Mouse (Mus musculus) brain, adult 10 weeks (tissue): ENCODE measurements around the gene Pex12. TPM values are rescaled to one million over a fixed set of nuclear protein-coding genes. Genes with fewer than 3 reads are reported as not detected.

Experiments
- polyA plus RNA-seq: library from polyadenylated mRNA; stranded (reverse); fragments of 350-450 nt; fragmentation: Illumina TruSeq; extraction: RNeasy Lipid Tissue Mini Kit (QIAGEN cat#74804); gene quantifications from one replicate; pipeline ENCODE4 v1.2.3, GENCODE M21; 2015; ENCODE audit warnings: low read depth, low replicate concordance

The Pex12 gene
- 8.5 TPM for polyA plus RNA-seq

DNA sequence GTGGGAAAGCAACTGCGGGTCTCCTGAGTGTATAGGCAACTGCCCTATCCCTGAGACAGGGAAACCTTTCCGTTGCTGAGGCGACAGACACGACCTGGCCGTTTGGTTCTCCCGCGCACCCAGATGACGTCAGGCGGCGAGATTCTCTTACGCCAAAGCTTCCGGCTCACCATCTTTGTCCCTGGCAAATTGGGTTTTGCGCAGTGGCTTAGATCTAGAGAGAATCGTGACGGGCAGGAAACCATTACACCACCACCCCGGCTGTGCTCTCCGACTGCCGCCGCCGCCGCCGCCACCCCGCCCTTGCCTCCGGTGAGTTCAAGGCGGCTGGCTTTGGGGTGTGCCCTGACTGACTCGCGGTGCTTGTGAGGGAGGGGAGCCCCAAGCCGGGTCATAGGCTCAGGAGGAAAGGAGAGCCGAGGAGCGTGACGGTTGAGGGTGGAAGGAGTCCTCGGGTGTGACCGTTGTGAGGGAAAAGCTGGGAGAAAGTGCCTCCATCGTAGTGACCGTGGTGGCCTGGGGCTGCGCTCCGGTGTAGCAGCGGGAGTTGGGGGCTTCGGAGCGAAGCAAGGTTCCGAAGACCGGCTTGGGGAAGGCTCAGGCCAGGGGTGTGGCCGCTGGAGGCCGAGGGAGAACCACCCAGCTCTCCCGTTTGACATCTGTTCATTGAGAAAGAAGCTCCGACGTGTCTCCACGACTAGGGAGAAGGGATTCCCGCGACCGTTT, at the start of gene Pex12:
Pex12 (minus strand) TSS at position 61 of the 726 bp plus-strand sequence.

DNA sequence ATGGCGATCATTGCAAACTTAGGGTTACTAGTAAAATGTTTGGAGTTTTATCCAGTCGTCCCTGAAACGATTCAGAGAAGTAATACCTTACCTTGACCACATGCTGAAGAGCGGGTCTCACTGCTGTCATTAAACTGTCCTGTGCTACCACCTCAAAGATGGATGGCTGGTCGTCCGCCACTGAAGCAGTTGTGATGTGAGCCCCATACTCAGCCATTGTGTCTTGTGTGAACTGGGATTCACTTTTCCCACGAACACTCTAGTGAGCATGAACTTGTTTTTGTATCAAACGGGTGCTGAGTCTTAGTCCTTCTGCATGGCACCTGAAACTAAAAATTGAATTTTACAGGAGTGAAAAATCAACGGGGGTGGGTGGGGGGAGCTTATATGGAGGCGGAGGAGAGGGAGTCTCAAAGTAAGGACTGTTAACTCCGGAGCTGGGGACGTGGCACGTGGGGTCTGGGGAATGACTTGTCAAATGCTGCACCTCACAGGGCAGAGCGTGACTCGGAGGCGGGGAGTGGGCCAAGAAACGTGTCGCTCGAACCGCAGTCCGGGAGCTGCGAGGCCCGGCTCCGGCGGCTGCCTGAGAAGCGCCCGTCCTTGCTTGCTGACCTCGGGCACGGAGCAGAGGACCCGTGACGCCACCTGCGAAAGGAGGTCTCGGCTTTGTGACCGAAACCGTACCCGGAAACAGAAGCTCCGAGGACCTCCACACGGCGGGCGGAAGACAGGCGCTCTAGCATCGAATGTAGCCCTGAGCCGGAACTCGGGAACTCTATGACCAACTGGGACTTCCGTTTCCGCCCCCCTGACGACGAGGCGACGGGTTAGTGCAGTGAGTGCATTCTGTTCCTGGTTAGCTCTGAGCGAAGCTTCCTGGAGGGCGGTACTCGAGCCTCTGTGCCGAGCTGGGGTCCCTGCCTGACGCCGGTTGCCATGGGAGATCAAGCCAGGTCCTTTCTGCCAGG, 3.9 kb downstream of the Pex12 start, which contains the start of gene Ap2b1:
Ap2b1 (plus strand) TSS at position 800 of the 971 bp plus-strand sequence.

DNA sequence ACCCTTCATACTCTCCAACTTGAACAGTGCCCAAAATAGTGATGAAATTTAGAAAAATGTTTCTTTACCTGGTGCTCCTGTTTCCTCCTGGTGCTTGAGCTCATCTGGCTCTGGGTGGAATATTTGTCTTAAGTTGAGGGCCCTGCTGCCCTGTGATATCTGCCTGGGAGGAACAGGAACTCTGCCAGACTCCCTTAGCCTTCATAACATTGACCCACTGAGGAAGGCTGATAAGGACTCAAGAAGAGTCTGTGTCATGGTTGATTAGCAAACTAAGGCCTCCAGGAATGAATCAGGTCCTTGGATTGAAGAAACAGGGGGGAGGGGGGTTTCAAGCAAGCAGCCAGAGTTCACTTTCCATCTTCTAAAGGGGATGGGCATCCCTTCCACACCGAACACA, 15.8 kb downstream of the Pex12 start, which contains the start of gene Slfn14:
Slfn14 (minus strand) TSS at position 161 of the 400 bp plus-strand sequence.

Other genes starting within 250 kb of the Pex12 start
- 3.9 TPM for gene Slfn2, start 237.5 kb downstream of the Pex12 start, polyA plus RNA-seq
- not detected for gene Slfn1, start 185.7 kb downstream of the Pex12 start, polyA plus RNA-seq
- not detected for gene Slfn4, start 127.4 kb downstream of the Pex12 start, polyA plus RNA-seq
- gene Slfn3, start 111.3 kb downstream of the Pex12 start, polyA plus RNA-seq, result 0.45 TPM
- not detected for gene Slfn14, start 15.9 kb downstream of the Pex12 start, polyA plus RNA-seq
- gene Ap2b1, start 3.6 kb downstream of the Pex12 start, polyA plus RNA-seq, result 152 TPM
- 199 TPM for gene Rasl10b, start 106.6 kb upstream of the Pex12 start, polyA plus RNA-seq
- gene Gas2l2, start 126.9 kb upstream of the Pex12 start, polyA plus RNA-seq, result 0.39 TPM
- gene 1700020L24Rik, start 135.1 kb upstream of the Pex12 start, polyA plus RNA-seq, result 0.70 TPM
- gene Mmp28, start 160.5 kb upstream of the Pex12 start, polyA plus RNA-seq, result 2.2 TPM
- 48.3 TPM for gene Taf15, start 170.5 kb upstream of the Pex12 start, polyA plus RNA-seq
- gene Heatr9, start 219.6 kb upstream of the Pex12 start, polyA plus RNA-seq, result not detected
- gene Ccl5, start 227.9 kb upstream of the Pex12 start, polyA plus RNA-seq, result not detected